Mouse (Mus musculus) adrenal gland, adult 2 months (tissue): ENCODE measurements around the gene Znhit3. TPM values are rescaled to one million over a fixed set of nuclear protein-coding genes. Genes with fewer than 3 reads are reported as not detected.

Source experiments
- DNase-seq: peaks from one replicate; pipeline ENCODE4 v3.0.0; 2021
- long read RNA-seq: library from polyadenylated mRNA; stranded (forward); transcript quantifications from one replicate; pipeline ENCODE4 v2.0.0, GENCODE M21; 2021
- polyA plus RNA-seq: library from polyadenylated mRNA; depleted of rRNA; stranded (reverse); fragments of >200 nt; gene quantifications from 2 replicates; pipeline ENCODE4 v1.2.3, GENCODE M21; 2012; rRNA removed
- total RNA-seq, 2 experiments: library from RNA; stranded (reverse); gene quantifications; 2 replicates each; pipeline ENCODE4 v1.2.3; 2021

Gene Znhit3
- total RNA-seq: 10 to 100 TPM in 1 of 2 experiments, 1 to 10 TPM in 1; 8.6 to 13.7 TPM
- 5.8 and 6.2 TPM in 2 replicates for polyA plus RNA-seq
- long read RNA-seq, transcript Znhit3-201 (5 exons, 998 nt): major isoform, 13 of 15 reads
- long read RNA-seq, partial matches to known transcripts: 0 of 15 reads
- long read RNA-seq, other reads (novel, unspliced or antisense): 2 of 15 reads

DNA sequence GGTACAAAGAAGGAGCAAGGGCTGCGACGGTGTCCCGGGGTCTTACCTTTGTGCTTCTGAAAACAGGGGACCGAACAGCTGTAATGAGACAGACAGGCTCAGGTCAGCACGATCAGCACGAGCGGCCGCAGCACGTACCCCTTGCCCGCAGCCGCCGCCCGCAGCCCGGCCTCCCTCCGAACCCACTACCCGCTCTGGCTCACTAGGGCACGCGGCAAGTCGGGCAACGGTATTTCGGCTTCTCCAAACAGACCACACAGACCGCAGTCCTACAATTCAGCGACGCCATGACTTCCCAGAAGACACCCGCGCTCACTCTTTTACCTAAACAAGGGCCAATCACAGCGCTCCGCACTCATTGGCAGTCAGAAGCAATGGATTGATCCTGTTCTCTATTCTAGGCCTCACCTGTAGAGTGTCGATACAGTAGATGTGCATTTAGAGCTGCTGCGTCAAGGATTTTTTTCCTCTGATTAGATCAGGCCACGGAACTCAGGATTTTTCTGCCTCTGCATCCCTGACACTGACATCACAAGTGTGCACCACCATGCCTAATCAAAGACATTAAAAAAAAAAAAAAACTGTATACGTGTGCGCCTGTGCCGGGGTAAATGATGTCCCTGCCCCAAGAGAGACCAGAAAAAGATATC is at the start of gene Znhit3:
Gene Znhit3, minus strand, starts transcription at position 314 of the 650 bp plus-strand sequence.
- DNase-seq: peak; percentile 87

GRCm38 (mm10) chr11:84963556-84963955 is 47.4 kb upstream of the Znhit3 start:
- DNase-seq: no peak

DNA sequence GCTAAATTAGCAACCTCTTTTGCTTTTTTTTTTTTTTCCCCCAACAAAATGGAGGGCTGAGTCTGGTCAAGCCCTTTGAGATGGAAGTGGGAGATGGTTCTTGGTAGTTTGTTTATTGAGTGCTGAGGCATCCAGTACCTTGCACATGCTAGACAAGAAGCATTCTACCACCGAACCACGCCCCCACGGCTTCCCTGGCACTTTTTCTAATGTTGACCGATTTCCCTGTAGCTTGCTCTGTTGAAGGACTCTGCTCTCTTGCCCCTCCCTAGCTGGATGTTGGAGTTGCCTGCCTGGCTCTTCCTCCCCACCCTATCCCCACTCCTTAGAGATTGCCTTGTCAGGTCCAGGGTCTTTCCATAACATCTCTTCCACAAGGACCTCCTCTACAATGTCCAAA is 46.4 kb upstream of the Znhit3 start:
- DNase-seq: no peak

GRCm38 (mm10) chr11:84961571-84961970 is 45.4 kb upstream of the Znhit3 start:
- no peak for DNase-seq

DNA sequence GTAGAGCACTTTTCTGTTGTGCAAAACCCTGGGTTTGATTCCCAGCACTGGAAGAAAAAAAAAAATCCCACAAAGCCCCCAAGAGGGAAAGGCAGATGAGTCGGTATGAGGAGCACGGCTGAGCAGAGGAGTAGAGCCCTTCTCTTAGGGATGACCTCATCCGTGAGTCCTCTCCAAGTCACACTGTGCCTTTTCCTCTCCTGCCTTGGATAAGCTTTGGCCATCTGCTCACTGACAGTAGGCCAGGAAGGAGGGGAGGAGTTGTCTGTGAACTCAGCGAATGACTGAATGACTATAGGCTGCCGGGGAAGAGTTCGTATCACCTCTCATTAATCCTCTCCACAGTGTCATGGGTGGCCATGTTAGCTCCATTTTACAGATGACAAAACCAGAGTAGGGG is 44.6 kb upstream of the Znhit3 start:
- DNase-seq: no peak

GRCm38 (mm10) chr11:84960291-84960690 is 44.1 kb upstream of the Znhit3 start:
- no peak for DNase-seq

DNA sequence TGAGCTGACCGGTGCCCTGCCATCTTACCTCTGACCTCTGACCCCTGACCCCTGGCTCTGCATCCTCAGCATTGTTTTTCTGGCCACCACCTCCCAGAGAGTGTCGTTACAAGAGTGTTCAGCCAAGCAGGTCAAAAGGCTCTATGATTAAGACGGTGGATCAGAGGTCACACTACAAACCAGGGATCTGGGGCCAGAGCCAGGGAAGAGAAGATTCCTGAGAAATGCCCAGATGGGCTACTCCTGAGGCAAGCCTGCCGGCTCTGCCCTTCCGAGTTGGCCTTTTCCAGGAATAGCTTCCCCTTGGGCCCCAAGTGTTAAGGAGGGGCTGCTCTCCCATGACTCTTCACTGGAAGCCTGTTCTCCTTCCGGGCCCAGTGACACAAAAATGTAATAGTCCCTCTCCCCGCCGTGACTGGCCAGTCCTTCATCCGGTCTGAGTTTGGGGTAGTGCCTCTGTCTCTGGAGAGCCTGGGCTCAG is 43.6 kb upstream of the Znhit3 start:
- peak; percentile 41 for DNase-seq

DNA sequence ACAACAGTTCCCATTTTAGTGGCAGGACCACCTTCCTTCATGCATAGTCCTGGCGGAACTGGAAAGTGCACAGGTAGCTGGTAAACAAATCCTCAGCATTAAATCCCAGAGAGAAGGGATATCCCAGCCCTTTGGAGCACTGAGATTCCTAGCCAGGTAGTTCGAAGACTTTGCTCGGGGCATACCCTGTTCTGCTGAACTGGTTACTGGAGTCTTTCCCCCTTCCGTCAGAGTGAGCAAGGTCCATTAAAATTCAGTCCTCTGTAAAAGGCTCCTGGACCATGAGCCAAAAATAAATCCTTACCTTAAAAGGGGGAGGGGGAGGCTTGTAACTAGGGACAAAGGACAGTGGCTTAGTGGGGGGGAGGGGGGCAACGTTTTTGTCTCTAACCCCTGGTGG is 43.0 kb upstream of the Znhit3 start:
- no peak for DNase-seq

DNA sequence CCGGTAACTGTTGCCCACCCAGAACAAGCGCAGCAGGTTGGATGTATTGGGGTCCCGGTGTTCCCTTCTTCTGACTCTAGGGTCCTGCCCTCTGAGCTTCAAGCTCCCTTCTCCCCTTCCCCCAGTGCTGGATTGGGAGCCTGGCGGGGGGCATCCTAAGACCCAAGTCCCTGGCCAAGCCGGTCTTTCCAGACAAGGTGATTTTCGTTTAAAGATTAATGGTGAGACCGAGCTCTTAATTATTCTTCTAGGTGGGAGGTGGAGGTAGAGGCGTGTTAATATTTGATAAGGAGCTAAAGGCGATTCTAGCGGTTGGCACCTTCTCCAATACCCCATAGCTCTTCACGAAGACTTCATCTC is 42.1 kb upstream of the Znhit3 start:
- no peak for DNase-seq

GRCm38 (mm10) chr11:84957591-84958270 is 41.6 kb upstream of the Znhit3 start, which contains the start of gene Car4:
Gene Car4, plus strand, starts transcription at chr11:84957786.
- DNase-seq: peak; percentile 9

GRCm38 (mm10) chr11:84957171-84957570 is 41.0 kb upstream of the Znhit3 start:
- DNase-seq: no peak

GRCm38 (mm10) chr11:84956400-84956799 is 40.2 kb upstream of the Znhit3 start:
- no peak for DNase-seq

DNA sequence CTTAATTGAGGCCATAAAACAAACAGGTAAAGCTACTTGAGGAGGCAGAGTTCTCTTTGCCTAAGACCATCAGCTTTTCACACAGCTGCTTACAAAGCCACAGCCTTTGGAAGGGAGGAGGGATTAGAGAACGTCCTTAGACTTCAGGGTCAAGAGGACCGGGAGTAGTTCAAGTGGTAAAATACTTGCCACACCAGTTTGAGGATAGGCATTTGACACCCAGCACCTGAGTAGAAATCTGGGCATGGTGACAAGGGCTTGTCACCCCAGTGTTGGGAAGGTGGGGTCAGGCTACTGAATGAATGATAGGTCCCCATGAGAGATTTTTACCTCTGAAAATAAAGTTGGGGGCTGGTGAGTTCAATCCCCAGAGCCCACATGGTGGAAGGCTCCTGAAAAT is 36.4 kb upstream of the Znhit3 start:
- no peak for DNase-seq

DNA sequence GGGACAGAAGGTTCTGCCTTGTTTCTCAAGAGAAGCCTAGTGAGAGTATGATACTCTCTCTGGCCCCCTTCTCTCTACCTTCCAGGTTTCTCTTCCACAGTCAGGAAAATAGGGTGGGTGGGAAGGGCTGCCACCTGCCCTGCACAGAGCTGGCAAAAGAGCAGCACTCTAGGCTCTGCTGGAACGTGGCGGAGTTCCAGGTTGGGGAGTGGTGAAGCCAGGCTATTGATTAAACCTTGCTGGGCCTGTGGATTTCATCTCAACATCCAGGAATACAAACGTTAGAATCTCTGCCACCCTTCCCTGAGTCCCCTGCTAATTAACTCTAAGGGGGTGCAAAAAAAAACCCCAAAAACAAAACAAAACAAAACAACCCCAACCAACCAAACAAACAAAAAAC is 32.4 kb upstream of the Znhit3 start:
- no peak for DNase-seq

GRCm38 (mm10) chr11:84948114-84948513 is 31.9 kb upstream of the Znhit3 start:
- no peak for DNase-seq

DNA sequence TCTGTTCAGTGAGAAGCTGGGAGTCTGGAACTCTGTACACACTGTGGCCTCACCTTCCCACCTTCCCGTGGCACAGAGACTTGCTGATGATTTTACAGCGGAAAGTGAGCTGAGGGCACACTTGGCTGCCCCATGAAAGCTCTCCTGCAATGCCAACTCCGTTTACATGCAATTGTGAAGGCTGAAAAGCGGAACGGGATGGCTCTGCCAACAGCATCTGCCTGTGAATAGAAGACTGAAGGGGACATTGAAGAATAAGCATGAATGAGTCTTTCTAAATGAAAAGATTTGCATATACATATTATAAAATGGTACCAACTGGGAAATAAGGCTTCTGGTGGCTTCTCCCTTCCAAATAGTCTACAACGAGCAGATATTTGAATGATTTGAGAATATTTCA is 31.0 kb upstream of the Znhit3 start:
- DNase-seq: no peak

DNA sequence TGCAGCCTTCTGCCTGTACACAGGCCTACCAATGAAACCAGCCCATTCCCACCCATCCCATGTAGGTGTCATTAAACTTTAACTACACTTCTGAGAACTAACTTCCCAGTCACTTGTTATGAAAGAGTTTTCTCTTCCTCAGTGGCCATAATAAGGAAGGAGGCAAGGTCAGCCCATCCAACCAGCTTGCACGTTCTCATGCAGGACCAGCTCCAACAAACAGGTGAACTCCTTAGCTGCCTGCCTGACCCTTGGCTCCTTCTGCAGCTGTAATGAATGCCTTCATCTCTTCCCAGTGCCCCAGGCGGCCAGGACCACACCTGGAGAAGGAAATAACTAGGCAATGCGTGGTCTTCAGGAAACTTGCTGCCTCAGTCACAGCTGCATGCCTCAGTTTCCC is 29.7 kb upstream of the Znhit3 start:
- no peak for DNase-seq

- DNase-seq: no peak
These were observed 28.7 kb upstream of the Znhit3 start for GRCm38 (mm10) chr11:84944639-84945435.

DNA sequence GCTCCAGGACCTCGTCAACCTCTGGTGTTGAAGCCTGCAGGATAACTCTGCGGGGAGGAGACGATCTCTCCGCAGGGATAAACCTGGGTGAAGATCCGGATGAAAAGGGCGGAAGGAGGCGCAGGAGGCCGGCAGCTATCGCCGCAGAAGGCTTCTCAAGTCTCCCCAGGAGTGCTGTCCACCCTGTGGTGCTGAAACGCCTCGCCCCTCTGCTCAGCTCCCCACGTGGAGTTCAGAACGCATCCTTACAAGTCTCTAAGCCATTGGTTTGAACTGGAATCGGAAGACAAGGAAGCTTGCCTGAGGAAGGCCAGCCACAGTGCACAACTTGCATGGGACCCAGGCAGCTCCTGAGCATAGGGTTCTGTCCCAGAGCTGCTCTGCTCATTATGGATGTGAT is 27.8 kb upstream of the Znhit3 start:
- peak; percentile 55 for DNase-seq

GRCm38 (mm10) chr11:84940140-84940539 is 24.0 kb upstream of the Znhit3 start:
- DNase-seq: no peak

GRCm38 (mm10) chr11:84939508-84940053 is 23.4 kb upstream of the Znhit3 start:
- no peak for DNase-seq

DNA sequence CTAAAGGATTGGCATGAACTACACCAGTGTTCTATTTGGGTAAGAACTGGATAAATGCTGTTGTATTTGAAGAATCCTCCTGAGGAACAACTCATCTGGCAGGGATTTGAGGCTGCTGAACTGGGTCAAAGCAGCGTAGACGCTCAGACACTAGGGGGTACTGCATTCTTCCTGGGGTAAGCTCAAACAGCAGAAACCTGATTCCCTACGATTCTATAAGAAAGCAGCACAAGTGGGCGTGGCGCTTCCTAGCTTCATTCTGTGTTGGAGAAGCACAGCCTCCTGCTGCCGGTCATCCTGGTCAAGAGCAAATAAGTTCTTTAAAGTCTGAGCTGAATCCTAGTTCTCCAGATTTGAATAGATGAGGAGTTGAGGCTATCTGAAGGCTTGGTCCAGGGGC is 16.1 kb upstream of the Znhit3 start:
- DNase-seq: no peak
